In the genomic region with DNA sequence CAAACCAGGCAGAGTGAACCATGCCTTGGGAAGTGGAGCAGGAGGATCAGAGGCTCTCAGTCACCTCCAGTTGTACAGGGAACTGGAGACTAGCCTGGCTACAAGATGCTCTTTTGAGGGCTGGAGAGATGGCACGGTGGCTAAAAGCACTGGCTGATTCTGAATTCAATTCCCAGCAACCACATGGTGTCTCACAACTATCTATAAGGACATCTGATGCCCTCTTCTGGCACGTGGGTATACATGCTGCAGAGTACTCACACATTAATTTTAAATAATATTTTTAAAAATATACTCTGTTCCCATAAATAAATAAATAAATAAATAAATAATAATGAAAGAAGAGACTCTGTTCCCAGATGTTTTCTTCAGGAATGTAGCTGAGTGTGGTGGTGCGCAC, we compare ENCODE assay signal across 1 mouse cellular context.
A peak's percentile ranks its signal among the peaks of the same experiment; 100 is the strongest.
TF ChIP-seq lines count a peak whose summit lies in the region.

No protein-coding gene starts in this region.

TF ChIP-seq in CH12.LX, 34 proteins besides CTCF, POLR2A, EP300 and RAD21:
- TF ChIP-seq PAX5 (IDR thresholded peaks at IDR 0.05; ENCODE audit: low read length): no peak
- TF ChIP-seq MXI1 (IDR thresholded peaks at IDR 0.05; ENCODE audit: low read depth, low read length): no peak
- TF ChIP-seq MYC (IDR thresholded peaks at IDR 0.05; ENCODE audit: low read depth, low read length): peak; percentile 79; the same call in 1 of the 2 replicates
- peak; percentile 56 for TF ChIP-seq SMC3 (IDR thresholded peaks at IDR 0.05; ENCODE audit: low read depth, low read length)
